Mouse (Mus musculus) retina, embryonic 14.5 days (tissue): ENCODE data around the gene Tbcel.

Experiments used
- DNase-seq: peaks from one replicate; pipeline ENCODE4 v3.0.0-alpha.2; 2015; ENCODE audit warnings: low spot score

The Tbcel gene

GRCm38 (mm10) chr9:42507709-42508108 is at the start of gene Tbcel:
Gene Tbcel (minus strand): TSS chr9:42507809.
- DNase-seq = no peak

GRCm38 (mm10) chr9:42555186-42555585 is 47.6 kb upstream of the Tbcel start:
- no peak for DNase-seq

GRCm38 (mm10) chr9:42550116-42550515 is 42.5 kb upstream of the Tbcel start:
- peak; percentile 82 for DNase-seq

GRCm38 (mm10) chr9:42548981-42549380 is 41.4 kb upstream of the Tbcel start:
- no peak for DNase-seq

GRCm38 (mm10) chr9:42544521-42544920 is 36.9 kb upstream of the Tbcel start:
- DNase-seq = no peak

- DNase-seq = no peak
Measured at GRCm38 (mm10) chr9:42533491-42533890, 25.9 kb upstream of the Tbcel start.

- no peak for DNase-seq
Measured at GRCm38 (mm10) chr9:42533041-42533440, 25.4 kb upstream of the Tbcel start.

GRCm38 (mm10) chr9:42531951-42532350 is 24.3 kb upstream of the Tbcel start:
- DNase-seq = no peak

- no peak for DNase-seq
Measured at GRCm38 (mm10) chr9:42530221-42531152, 22.9 kb upstream of the Tbcel start.

- DNase-seq = peak; percentile 57
Measured at GRCm38 (mm10) chr9:42520587-42521084, 13.0 kb upstream of the Tbcel start.

GRCm38 (mm10) chr9:42518163-42518562 is 10.6 kb upstream of the Tbcel start:
- no peak for DNase-seq

- no peak for DNase-seq
Measured at GRCm38 (mm10) chr9:42513159-42513558, 5.5 kb upstream of the Tbcel start.

- no peak for DNase-seq
Measured at GRCm38 (mm10) chr9:42512312-42512711, 4.7 kb upstream of the Tbcel start.

- DNase-seq = no peak
Measured at GRCm38 (mm10) chr9:42508235-42508634, 626 bp upstream of the Tbcel start.

- no peak for DNase-seq
Measured at GRCm38 (mm10) chr9:42507022-42507421, 587 bp downstream of the Tbcel start.

GRCm38 (mm10) chr9:42504971-42505510 is 2.6 kb downstream of the Tbcel start:
- no peak for DNase-seq

GRCm38 (mm10) chr9:42504559-42504958 is 3.0 kb downstream of the Tbcel start:
- DNase-seq = no peak

- DNase-seq = no peak
Measured at GRCm38 (mm10) chr9:42503709-42504108, 3.9 kb downstream of the Tbcel start.

GRCm38 (mm10) chr9:42496296-42496695 is 11.3 kb downstream of the Tbcel start:
- no peak for DNase-seq

GRCm38 (mm10) chr9:42491780-42492179 is 15.8 kb downstream of the Tbcel start:
- DNase-seq = no peak

- no peak for DNase-seq
Measured at GRCm38 (mm10) chr9:42490589-42491382, 16.8 kb downstream of the Tbcel start.

GRCm38 (mm10) chr9:42488071-42488470 is 19.5 kb downstream of the Tbcel start:
- DNase-seq = no peak
